Mouse (Mus musculus) bone marrow macrophage, adult 2 months (primary cell): Measurements from ENCODE around the gene Fitm1.

Source experiments
- CTCF ChIP-seq: IDR thresholded peaks from 2 replicates; pipeline ENCODE4 v1.5.1; 2012; ENCODE audit warnings: low read depth, mild to moderate bottlenecking, low read length, moderate library complexity
- POLR2A ChIP-seq: IDR thresholded peaks from 2 replicates; pipeline ENCODE4 v1.6.1; 2012; ENCODE audit warnings: mild to moderate bottlenecking, low read depth, low read length, borderline replicate concordance

- TF ChIP-seq CTCF (no peak), POLR2A (no peak)
These were observed 40.5 kb downstream of the Fitm1 start for GRCm38 (mm10) chr14:55615876-55616275.
